Mouse (Mus musculus) kidney, adult 8-10 months (tissue): ENCODE results near the gene Huwe1.
A peak's percentile ranks its signal among the peaks of the same experiment; 100 is the strongest.

Experiments used
- DNase-seq, 2 experiments: peaks; one replicate each; pipeline ENCODE4 v3.0.0; 2022

Huwe1 gene

DNA sequence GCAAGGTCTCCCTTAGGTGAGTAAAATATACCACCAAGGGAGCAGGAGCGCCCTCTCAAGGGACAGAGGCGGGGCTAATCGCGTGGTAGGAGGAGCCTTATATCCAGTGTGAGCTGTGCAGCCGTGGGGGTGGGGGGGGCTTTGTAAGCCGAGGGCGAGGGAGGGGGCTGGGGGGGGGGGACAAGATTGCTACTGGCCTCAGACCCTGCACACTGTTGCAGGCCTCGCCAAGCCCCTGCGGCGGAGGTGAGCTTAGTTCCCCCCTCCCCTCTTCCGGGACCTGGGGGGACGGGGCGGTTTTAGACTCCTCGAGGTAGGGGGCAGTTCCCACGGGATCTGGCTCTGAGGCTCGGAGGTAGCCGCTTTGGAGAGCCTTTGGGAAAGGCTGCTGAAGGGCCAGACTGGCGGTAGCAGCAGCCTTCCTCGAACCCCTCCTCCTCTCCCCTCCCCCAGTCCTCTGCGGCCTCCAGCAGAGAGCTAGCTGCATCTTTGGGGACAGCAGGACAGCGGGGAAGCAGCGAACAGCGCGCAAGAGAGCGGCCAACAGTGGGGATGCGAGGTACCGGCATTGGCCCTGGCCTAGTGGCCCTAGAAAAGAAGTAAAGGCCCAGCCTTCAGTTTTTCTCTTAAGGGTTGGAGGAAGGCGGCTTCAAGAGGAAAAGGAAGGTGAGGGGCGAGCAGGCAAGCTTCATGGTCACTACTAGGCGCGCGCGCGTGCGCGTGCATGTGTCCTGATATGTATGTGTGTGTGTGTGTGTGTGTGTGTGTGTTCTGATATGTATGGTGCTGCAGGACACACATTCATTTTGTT, at the start of gene Huwe1:
Gene Huwe1, plus strand, starts transcription at position 107 of the 811 bp plus-strand sequence.
- DNase-seq, result peak; percentile 61 to 72

DNA sequence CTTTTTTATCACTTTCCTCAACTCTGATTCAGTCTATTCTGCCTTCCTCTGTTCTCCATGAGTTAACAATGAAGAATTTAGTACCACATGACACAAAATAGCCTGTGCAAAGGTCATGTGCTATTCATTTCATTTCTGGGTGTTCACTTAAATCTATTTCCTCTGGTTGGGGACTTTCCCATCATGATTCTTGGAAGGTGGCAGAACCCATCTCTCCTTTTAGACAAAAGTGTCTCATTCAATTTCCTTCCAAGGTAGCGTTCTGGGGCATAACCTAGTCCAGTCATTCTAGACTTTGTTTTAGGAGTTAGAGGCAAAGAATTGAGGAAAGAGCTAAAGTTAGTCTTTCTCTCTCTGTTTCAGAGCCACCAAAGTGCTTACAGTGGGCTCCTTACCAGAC, 20.3 kb upstream of the Huwe1 start:
- no peak for DNase-seq

DNA sequence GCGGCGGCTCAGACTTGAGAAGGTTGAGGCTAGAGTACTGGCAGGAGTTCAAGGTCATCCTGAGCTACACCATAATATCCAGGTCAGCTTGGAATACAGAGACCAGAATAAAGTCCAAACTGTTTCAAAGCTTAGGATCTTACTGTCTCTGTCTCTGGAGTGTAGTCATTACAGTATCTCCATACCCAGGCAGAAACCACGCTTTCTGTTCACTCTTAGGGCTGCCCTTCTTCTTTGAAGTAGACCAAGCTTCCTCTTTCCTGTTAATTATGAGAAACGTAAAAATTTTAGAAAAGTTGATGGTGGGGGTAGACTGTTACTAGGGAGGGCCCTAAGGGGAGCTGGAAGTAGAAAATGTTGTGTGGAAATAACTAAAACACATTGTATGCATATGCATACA, 17.7 kb upstream of the Huwe1 start:
- DNase-seq, result no peak

DNA sequence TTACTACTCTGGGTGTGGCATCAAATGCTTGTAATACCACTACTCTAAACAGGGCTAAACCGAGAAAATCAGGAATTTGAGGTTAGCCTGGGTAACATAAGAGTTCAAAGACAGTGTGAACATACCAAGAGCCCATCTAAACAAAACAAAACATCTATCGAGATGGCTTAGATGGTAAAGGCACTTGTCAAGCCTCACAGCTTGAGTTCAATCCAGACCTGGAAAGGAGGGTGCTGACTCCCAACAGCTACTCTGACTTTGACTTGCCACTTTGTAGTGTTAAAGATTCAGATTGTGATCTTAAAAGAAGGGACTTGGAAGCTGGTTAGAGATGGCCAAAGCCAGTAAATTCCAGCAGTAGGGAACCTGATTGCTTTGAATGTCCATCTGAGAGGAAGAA, 7.8 kb upstream of the Huwe1 start:
- DNase-seq, result no peak

DNA sequence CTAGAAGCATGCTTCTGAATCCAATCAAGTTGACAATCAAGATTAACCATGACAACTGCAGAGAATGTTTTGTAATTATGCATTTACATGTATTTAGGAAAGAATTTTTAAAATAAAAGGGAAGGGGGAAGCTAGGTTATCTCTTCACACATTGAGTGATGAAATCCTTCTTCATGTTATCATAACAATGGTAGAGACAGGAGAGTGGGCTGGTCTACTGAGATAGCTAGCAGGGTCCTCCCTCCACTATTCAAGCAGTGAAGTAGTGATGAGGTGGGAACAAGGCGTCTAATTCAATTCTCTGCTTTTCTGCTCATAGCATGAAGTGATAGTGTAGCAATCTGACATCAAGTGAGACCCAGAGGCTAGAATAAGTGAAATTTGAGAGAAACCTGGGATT, 2.6 kb upstream of the Huwe1 start:
- no peak for DNase-seq

DNA sequence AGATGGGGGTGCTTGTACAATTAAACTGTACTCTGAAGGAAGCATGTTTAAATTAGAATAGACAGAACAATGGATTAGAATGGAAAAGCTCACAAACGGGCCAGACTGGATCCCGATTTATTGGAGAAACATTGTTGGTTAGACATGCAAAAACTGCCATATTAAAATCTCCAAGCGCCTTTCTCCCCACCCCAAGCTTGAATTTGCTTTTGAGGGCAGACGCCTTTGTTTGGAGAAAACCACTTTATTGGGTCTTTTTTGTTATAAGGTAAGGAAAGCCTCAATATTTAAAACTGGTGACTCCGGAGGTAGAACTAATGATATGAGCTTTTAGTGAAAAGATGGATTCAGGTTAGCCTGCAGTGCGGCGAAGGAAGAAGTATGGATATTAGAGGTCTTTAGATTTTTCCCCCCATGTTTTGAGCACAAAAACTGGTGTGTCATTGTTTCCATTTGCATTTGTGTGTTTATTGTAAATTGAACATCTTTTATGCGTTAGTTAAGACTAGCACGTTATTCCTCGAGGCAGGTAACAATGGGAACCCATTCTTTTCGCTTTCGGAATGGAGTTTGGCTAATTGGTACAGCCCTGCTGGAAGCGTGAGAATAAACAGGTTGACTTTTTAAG, 1.8 kb downstream of the Huwe1 start:
- no peak for DNase-seq

DNA sequence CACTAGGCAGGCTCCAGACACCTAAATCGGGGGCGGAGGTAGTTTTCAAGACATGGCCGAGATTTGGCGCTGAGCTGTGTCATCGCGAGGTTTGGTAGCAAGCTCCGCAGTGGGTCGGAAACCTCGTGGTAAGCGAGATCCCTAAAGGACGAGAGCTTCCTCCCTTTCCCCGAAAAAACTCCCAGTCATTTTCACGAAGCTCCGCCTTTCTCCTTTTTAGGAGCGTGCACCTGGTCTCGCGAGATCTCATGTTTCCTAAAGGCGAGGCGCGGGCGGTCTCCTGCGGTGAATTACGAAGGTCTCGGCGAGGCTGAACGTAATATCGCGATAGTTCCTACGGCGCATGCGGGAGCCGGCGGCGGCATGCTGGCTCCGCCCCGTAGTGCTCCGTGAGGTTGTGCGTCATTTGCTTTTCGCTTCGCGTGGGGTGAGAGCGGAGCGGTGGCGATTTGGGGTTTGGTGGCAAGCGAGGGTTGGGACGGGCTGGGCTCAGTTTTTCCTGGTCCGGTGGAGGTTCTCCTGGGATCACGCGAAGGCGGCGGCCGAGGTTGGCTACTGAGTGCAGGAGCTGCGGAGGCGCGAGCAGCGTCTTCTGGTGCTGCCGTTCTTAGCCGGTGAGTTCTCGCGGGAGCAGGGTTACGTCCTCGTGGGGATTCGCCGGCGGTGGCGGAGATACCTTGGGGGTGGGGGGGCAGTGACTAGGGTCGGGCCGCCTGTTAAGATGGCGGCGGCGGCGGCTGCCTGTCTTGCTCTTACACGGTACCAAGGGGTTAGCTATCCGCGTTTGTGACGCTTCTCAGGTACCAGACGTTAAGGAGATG, 2.6 kb downstream of the Huwe1 start:
- DNase-seq, result peak; percentile 95 to 97

DNA sequence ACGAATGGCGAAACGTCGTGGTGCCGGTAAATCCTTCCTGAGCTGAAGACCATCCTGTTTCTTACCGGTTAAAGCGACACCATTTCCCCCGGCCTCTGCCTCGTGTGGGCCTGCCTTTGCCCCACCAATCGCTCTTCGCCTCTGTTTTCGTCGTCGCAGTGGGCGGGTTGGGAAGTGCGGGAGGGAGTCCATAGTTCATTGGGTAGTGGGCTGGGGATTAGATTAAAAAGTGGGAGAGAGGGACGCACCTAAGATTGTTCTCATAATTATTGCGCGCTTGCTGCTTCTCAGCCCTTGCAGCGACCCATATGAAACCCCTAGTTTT, 3.1 kb downstream of the Huwe1 start:
- DNase-seq, result peak; percentile 44 to 48

DNA sequence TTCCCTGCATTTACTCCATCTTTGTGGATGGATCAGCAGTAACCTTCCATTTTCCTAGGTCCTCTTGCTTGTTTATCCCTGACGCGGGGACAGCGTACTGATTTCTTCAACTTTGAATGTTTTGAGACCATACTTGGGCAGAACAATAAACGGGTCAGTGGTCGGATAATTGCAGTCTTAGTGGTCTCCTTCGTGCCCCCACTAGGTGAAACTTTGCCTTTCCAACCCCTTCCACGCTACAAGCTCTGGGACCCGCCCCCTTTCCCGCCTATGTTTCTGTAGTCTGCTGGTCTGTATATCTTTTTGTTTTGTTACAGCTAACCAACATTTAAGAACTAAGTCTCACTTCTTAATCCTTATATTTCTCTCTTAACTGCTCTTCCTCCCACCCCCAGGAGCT, 3.8 kb downstream of the Huwe1 start:
- no peak for DNase-seq

DNA sequence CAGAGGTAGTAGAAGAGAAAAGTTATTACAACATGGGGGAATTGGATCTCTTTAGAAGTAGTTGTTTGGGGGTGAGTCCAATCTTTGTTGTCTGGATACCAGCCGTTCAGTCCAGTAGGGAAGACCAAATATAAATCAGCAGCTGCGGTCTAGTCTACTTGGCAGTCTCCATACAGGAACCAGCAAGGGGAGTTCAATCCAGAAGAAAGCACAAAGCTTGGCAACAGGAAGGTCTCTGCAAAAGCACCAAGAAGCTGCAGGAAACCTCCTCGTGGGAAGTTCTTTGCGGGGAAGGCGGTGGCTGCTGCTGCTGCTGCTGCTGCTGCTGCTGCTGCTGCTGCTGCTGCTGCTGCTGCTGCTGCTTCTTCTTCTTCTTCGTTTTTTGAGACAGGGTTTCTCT, 10.9 kb downstream of the Huwe1 start:
- no peak for DNase-seq

DNA sequence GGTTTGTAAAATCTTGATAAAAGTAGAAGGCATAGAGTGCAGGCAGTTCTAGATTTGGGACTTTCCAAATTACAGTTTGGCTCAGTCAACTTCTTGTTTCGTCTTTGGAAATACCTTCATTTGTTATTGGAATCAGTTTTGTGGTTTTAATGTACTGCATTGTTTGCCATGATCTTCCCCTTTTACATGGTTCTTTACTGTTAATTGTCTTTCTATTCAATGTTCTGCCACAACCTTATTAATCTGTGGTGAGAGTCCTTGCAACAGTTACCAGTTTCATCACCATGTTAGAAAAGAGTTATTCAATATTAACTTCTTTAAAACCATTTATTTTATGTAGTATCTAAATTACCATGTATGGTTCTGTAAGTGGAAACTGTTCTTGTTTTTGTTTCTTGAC, 13.0 kb downstream of the Huwe1 start:
- DNase-seq, result no peak

DNA sequence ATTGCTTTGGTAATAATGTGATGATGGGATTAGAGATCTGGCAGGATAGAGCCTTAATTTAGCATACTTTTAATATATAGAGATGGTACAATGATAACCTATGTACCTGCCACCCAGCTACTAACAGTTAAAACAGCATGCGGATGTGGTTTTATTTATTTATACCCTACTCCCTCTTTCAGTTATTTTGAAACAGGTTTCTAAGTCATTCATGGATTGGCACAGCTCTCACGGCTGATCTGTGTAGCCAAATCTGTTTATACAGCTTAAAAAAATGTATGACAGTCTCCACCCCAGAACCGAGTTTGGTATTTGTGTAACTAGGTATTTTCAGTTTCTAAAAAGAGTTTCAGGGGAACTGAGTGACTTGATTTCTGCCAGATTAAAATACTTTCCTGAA, 17.1 kb downstream of the Huwe1 start:
- DNase-seq, result no peak

DNA sequence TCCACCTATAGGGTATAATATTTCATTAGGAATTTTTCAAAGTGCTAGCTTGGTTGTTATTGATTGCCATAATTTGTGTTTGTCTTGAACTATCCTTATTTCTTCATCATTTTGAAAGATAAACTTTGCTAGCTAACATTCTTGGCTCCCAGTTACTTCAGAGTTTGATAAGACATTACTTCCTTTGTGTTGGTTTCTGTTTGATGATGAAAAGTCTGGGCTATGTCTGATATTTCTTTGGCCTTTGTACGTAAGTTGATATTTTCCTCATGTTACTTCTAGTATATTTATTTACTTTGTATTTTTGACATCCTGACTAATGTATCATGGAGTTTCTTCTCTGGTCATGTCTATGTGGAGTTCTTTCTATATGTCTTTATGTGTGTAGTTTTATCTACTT, 28.4 kb downstream of the Huwe1 start:
- no peak for DNase-seq

DNA sequence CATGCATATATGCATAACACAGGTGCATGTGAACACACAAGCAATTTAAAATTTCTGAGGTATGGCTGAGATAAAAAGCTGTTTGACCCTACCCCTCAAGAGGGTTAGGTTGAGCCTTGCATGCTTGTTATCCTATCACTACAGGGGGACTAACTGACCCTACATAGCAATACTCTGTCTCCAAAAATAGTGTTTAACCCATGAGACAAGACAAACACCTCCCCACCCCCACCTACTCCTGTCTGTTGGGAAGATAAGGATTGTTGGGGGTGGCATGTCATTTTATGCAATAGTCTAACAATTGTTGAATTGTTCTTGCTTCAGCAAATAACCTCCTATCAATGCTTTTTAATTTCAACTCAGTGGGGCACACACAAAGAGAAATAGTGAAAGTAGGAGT, 30.7 kb downstream of the Huwe1 start:
- DNase-seq, result no peak

DNA sequence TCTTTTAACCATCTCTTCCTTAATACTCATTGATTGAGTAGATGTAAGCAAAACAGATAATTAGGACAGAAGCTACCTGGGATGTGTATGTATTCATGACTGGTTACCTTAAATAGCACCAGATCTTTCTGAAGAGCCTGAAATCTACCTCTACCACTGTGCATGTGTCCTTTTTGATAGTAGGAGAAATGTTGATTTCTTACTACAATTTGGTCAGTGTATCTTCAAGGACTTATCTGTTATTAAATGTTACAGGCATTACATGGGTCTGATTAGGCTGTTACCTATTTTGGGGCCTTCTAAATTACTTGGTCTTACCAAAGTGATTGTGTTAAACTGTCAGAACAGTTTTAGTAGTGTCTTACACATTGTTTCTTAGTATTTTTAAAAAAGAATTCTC, 32.4 kb downstream of the Huwe1 start:
- DNase-seq, result no peak

DNA sequence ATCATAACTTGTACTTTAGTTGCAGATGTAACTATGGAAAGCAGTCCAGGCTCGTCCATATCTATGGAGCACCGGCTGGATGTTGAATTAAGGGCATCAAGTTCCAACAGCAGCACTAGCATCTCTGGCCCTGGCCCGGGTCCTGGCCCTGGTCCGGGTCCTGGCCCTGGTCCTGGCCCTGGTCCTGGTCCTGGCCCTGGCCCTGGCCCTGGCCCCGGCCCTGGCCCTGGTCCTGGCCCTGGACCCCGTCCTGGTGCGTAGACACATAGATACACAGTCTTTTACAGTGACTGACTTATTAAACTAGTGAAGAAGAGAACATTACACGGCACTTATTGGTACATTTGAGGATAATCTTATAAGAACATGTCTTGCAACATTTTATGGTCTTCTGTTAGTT, 58.8 kb downstream of the Huwe1 start:
- DNase-seq, result no peak

DNA sequence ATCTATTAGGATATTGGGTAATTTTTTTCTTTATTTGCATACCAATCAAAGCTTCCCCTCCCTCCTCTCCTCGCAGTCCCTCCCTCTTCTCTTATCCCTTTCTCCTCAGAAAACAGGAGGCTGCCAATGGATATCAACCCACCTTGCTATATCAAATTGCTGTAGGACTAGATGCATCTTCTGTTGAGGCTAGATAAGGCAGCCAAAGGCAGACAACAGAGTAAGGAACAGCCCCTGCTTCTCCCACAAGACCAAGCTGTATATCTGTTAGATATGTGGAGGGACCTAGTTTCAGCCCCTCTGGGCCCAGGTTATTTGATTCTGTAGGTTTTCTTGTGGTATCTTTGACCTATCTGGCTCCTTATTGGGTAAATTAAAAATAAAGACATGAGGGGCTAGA, 110.1 kb downstream of the Huwe1 start:
- no peak for DNase-seq

DNA sequence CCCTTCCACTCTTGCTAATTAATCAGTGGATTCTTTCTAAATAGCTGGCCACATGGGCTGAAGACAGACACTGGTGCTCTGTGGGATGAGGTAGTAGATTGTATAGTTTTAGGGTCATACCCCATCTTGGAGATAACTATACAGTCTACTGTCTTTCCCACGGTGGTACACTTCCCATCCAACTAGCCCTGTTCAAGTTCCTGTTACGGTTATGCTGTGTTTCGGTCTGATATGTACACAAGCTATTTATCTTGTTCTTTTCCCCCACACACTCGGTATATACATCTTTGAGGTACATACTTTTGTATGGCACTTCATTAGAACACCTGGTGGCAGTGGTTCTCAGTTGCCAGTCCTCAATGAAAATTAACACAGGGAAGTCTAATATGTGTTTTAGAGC, 111.7 kb downstream of the Huwe1 start:
- DNase-seq, result no peak

DNA sequence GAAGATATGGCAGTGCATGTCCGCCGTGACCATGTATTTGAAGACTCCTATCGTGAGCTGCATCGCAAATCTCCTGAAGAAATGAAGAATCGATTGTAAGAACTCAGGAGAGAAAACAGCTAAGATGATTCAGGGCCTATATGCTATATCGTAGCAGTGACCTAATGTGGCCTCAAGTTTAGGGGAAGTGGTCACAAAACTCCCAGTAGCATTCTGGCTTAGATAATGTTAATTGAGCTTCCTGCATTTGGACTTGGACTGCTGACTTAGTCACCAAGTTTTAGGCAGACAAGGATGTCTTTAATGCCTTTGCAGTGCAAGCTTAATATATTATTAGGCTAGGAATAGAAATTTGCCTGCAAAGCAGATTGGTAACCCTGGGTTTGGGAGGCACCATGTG, 128.8 kb downstream of the Huwe1 start:
- no peak for DNase-seq

DNA sequence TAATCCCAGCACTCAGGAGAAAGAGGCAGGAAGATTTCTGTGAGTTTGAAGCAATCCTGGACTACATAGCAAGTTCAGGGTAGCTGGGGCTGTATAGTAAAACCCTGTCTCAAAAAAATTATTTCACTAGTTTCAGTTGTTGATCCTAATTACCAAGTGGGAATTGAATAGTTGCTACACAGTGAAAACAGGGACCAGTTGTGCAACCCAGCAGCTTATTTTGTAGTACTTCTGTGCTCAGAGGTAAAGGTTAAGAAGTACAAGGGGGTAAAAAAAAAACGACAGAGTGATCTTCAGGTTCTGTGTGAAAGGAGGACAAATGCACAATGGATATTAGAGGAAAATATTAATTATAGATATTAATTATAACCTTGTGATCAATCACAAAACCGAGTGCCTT, 138.2 kb downstream of the Huwe1 start:
- no peak for DNase-seq

DNA sequence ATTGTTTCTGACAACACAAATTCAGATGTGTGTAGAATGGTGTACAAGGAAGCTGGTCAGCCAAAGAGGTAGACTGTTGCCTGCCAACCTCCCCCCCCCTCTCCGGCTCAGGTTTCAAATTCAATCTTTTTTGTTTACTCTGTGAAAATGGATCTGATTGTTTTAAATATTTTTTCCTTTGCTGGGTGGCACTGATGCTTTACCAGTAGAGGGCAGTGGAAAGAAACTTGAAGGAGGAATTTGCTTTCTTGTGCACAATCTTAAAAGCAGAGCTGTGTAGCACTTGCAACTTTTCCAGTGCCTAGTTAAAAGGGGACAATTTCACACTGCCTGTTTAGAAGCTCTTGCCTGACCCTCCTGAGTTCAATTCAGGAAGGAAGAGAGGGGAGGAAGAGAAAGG, 146.4 kb downstream of the Huwe1 start:
- DNase-seq, result peak in 1 of 2 experiments; percentile 14

DNA sequence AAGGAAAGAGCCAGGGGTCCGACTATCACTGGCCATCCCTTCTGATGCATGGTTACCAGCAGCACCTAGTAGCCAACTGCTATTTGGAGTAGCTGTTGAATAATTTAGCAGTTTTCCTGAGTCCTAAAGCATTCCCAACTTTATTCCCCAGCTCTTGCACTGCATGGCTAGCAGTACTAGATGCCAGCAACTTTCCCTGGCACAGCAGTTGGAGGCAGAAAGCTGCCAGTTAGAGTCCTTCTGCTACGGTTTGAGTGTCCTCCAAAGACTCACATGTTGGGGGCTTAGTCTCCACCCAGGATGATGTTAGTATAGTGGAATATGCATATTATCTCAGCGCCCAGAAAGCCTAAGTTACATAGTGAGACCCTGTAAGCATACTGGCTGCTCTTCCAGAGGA, 147.2 kb downstream of the Huwe1 start:
- no peak for DNase-seq

DNA sequence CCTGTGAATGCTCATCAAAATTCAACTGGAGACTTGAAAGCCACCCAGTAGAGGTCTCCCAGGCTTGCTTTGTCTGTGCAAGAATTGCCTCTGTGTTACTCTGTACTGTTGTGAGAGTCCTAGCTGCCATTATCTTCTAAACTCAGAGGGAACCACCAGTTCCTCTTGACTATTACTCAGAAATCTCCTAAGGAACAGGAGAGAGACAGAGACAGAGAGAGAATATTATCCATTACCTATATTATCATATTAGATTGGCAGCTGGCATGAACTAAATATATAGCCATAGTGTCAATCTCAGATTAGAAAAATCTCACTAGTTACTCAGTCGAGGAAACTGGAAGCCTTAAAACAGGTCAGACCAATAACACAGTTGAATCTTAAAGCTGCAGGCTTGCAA, 149.6 kb downstream of the Huwe1 start:
- no peak for DNase-seq

DNA sequence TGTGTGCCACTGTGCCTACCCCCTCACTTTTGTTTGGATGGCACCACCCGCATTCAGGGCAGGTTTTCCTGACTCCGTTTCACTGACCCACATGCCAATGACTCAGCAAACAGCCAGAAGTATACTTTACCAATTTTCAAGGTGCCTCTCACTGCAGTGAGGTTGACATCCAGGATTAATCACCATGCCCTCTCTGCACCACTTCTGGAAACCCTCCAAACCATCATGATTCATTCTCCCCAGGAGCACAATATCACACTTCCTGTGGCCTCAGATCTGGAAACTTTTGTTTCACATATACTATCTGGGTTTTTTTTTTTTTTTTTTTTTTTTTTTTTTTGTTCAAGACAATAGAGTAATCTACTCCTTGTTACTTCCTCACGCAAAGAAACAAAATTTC, 150.6 kb downstream of the Huwe1 start:
- no peak for DNase-seq
